Mouse (Mus musculus): ENCODE results near the gene Zfp335.

GRCm38 (mm10) chr2:164885788-164886187 lies 25.8 kb downstream of the Zfp335 start:
- TF ChIP-seq CTCF (IDR thresholded peaks at IDR 0.05; ENCODE audit: borderline replicate concordance, extremely low read depth, insufficient read depth, insufficient read length) (no peak), POLR2A (IDR thresholded peaks at IDR 0.05; ENCODE audit: borderline replicate concordance, extremely low read depth, insufficient read depth, insufficient read length, poor library complexity, severe bottlenecking) (no peak)

Data from brain, embryonic 14.5 days (tissue).